Mouse (Mus musculus) hindbrain, postnatal 0 days (tissue): ENCODE results near the gene Mark3. TPM values are rescaled to one million over a fixed set of nuclear protein-coding genes. Genes with fewer than 3 reads are reported as not detected.

Source experiments
- ATAC-seq: fragments of 200-750 bp; cut with Nextera tagmentation; 2 replicates; pipeline ENCODE4 v1.8.0; 2017; ENCODE audit warnings: mild to moderate bottlenecking, moderate TSS enrichment, moderate library complexity
- DNase-seq: peaks from one replicate; pipeline ENCODE4 v3.0.0-alpha.2; 2015; ENCODE audit warnings: low spot score
- H3K27ac ChIP-seq: fragments of 300-500 bp; sonication (generic); 2 replicates; pipeline ENCODE4 v1.5.1; 2014; ENCODE audit warnings: mild to moderate bottlenecking
- H3K27me3 ChIP-seq: fragments of 300-500 bp; sonication (generic); 2 replicates; pipeline ENCODE4 v1.6.1; 2014; ENCODE audit warnings: low read length, mixed read lengths; ENCODE audit not compliant: insufficient read depth
- H3K36me3 ChIP-seq: fragments of 300-500 bp; sonication (generic); 2 replicates; pipeline ENCODE4 v1.6.1; 2014; ENCODE audit warnings: low read length, mixed read lengths; ENCODE audit not compliant: insufficient read depth
- H3K4me1 ChIP-seq: fragments of 300-500 bp; sonication (generic); 2 replicates; pipeline ENCODE4 v1.6.1; 2014; ENCODE audit warnings: antibody characterized with exemption, low read length, mixed read lengths; ENCODE audit not compliant: insufficient read depth
- H3K4me2 ChIP-seq: fragments of 300-500 bp; sonication (generic); 2 replicates; pipeline ENCODE4 v1.6.1; 2014; ENCODE audit warnings: low read depth, mild to moderate bottlenecking, low read length, moderate library complexity, mixed read lengths
- H3K4me3 ChIP-seq: fragments of 300-500 bp; sonication (generic); 2 replicates; pipeline ENCODE4 v1.5.1; 2014; ENCODE audit warnings: low read length
- H3K9ac ChIP-seq: fragments of 300-500 bp; sonication (generic); replicated peaks from 2 replicates; pipeline ENCODE4 v1.6.1; 2014; ENCODE audit warnings: mild to moderate bottlenecking, low read length, moderate library complexity, mixed read lengths
- H3K9me3 ChIP-seq: fragments of 300-500 bp; sonication (generic); 2 replicates; pipeline ENCODE4 v1.6.1; 2016; ENCODE audit warnings: low read length, mixed read lengths
- CTCF ChIP-seq: IDR thresholded peaks from 2 replicates; pipeline ENCODE4 v1.5.1; 2016; ENCODE audit warnings: antibody characterized with exemption, control low read depth, low read depth
- WGBS: fragments of 180-500 bp; shearing (Covaris S2); extraction: QIAGEN DNeasy Blood & Tissue Kit; methylation state at CpG from one replicate; pipeline ENCODE4 v1.1.7; 2014; 5-methylcytosine and 5-hydroxymethylcytosine counted together
- polyA plus RNA-seq: library from polyadenylated mRNA; unstranded; fragments of >200 nt; fragmentation: Nextera tagmentation; extraction: Ambion mirVana; gene quantifications from 2 replicates; pipeline ENCODE4 v1.2.1, GENCODE M21; 2015
- total RNA-seq: library from RNA; depleted of rRNA; stranded (reverse); fragments of >200 nt; gene quantifications from 2 replicates; pipeline ENCODE4 v1.2.3, GENCODE M21; 2014

The Mark3 gene
- total and polyA plus RNA-seq, 2 experiments from 2014 or later = 41.0 to 116 TPM

DNA sequence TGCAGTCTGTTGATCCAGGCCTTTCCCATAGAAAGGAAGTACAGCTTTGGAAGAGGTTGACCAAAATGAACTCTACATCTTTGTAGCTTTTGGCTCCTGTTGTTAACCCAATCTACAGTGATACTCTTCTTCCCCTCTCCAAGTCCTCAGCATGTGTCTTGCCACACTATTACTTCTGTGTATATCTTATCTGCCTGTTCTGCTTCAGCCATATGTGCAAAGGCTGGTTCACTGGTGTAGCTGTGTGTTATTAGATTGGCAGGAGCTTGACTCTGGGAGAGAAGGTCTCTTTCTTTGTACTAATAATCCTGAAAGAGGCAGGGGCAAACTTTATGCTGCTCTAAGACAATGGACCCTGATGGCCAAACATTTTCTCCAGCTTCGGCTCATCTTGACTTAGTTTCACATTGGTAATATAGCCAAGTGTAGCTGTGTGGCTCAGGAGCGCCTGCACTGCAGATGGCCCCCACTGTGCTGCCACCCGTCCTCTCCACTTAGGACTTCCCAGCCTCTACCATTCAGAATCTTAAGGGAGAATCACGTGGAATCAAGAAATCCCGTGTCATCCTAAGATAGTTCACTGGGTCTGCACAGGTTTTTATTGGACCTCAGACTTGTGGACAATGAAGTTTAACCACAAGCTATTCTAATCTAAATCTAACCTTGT is 40.3 kb downstream of the Mark3 start:
- no peak for DNase-seq
- 85% methylated on average over 5 of the region's 5 CpGs for WGBS

DNA sequence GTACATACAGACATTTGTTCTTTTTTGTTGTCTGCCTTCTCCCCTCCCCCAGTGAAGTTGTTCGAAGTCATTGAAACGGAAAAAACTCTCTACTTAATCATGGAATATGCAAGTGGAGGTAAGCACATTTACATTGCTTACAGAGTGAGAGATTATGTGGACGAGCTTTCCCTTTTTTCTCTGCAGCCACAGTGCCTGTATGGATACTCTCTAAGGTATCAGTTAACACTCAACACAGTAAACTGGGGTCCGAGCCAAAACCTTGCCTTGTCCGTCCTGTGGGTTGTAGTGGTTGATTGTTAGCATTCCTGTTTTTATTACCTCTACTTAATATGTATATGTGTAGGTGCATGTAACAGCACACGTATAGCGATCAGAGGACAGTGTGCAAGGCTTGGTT is 43.9 kb downstream of the Mark3 start:
- Histone ChIP-seq H3K4me3 (no peak overlapping the region), H3K9ac (no peak overlapping the region), H3K27ac (no peak overlapping the region), H3K27me3 (no peaks in the 10 kb centered on the region), H3K36me3 (peaks cover 32% of the 10 kb centered on the region), H3K9me3 (no peaks in the 10 kb centered on the region), H3K4me1 (no peaks in the 10 kb centered on the region), H3K4me2 (no peak overlapping the region)
- ATAC-seq = no peak
- TF ChIP-seq CTCF = no peak
- no peak for DNase-seq
- WGBS = 88% methylated on average over 7 of the region's 7 CpGs

More for the DNA sequence above, 40.3 kb downstream of the Mark3 start:
- Histone ChIP-seq H3K9ac (no peak overlapping the region), H3K36me3 (peaks cover 20% of the 10 kb centered on the region), H3K4me1 (no peaks in the 10 kb centered on the region), H3K27me3 (no peaks in the 10 kb centered on the region), H3K4me3 (no peak overlapping the region), H3K4me2 (no peak overlapping the region), H3K27ac (no peak overlapping the region), H3K9me3 (no peaks in the 10 kb centered on the region)
- ATAC-seq = no peak
- no peak for TF ChIP-seq CTCF

DNA sequence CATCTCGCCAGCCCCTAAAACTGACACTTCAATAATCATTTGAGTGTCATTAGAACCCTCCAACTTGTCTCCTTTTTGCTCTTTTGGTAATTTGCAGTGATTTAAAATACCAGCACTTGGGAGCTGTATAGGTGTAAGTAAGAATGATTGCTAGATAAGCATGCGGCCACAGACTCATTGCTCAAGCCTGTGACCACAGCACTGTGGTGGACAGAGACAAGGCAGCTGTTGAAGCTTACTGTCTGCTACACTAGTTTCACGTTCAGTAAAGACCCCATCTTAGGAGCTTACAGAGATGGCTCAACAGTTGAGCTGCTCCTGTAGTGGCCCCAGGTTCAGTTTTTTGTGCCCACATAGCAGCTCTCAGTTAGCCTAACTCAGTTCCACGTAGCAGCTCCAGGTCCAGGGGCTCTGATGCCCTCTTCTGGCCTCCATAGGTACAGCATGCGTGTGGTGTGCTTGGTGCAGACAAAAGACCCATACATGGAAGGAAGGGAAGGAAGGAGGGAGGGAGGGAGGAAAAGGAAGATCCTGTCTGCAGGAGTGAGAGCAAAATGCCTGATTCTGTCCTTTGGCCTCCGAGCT is 73.8 kb downstream of the Mark3 start:
- Histone ChIP-seq H3K4me3 (no peak overlapping the region), H3K27ac (no peak overlapping the region), H3K9ac (no peak overlapping the region), H3K36me3 (peaks cover 45% of the 10 kb centered on the region), H3K4me2 (no peak overlapping the region), H3K27me3 (no peaks in the 10 kb centered on the region), H3K9me3 (no peaks in the 10 kb centered on the region), H3K4me1 (no peaks in the 10 kb centered on the region)
- ATAC-seq (peak; percentile 91), DNase-seq (peak; percentile 82)
- WGBS = 54% methylated on average over 6 of the region's 6 CpGs
- TF ChIP-seq CTCF = peak; percentile 94

DNA sequence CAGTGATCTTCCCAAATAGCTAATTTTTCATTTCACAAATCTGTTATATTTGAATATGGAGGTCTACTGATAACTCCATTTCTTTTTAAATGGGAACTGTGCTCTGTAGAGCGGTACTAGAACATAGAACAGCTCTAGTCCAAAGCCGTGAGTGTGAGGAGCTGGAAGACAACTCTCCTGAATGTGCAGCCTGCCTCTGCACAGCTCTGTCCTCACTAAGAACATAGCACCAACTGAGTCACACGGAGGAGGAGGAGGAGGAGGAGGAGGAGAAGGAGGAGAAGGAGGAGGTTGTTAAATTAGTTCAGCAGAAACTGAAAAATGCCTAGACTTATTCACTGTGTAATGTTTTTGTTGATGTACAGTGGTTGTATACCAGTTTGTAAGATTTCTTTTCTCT is 78.6 kb downstream of the Mark3 start:
- DNase-seq (no peak), ATAC-seq (no peak)
- H3K27ac ChIP-seq = no peak overlapping the region
- no peaks in the 10 kb centered on the region for H3K27me3 ChIP-seq
- H3K4me2 ChIP-seq = no peak overlapping the region
- 87% methylated on average over 3 of the region's 3 CpGs for WGBS
- TF ChIP-seq CTCF = no peak
- H3K9ac ChIP-seq = no peak overlapping the region
- H3K9me3 ChIP-seq = no peaks in the 10 kb centered on the region
- no peaks in the 10 kb centered on the region for H3K4me1 ChIP-seq
- no peak overlapping the region for H3K4me3 ChIP-seq
- peaks cover 44% of the 10 kb centered on the region for H3K36me3 ChIP-seq

DNA sequence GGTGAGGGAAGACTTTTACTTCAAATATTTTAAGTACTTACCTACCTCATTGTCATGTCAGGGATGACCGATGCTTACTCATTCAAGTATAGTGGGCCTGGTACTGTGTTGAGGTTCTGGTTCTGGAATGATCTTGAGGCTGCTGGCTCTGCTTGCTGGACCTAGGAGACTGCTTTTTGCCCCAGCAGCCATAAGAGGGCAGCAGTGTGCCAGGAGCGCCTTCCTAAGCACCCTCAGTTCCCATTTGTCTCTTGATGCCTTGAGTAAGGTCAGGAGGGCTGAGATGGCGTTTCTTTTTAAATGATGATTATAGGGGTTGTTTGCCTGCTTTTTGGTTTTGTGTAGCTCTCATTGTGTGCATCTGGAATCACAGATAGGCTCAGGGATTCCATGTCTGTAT is 79.1 kb downstream of the Mark3 start:
- Histone ChIP-seq H3K27ac (no peak overlapping the region), H3K9ac (no peak overlapping the region), H3K36me3 (peaks cover 39% of the 10 kb centered on the region), H3K4me1 (no peaks in the 10 kb centered on the region), H3K4me2 (no peak overlapping the region), H3K4me3 (no peak overlapping the region), H3K27me3 (no peaks in the 10 kb centered on the region), H3K9me3 (no peaks in the 10 kb centered on the region)
- DNase-seq (peak; percentile 85), ATAC-seq (peak; percentile 54; the same call in 1 of the 2 replicates)
- TF ChIP-seq CTCF = peak; percentile 92
- WGBS = 30% methylated on average over 3 of the region's 3 CpGs

DNA sequence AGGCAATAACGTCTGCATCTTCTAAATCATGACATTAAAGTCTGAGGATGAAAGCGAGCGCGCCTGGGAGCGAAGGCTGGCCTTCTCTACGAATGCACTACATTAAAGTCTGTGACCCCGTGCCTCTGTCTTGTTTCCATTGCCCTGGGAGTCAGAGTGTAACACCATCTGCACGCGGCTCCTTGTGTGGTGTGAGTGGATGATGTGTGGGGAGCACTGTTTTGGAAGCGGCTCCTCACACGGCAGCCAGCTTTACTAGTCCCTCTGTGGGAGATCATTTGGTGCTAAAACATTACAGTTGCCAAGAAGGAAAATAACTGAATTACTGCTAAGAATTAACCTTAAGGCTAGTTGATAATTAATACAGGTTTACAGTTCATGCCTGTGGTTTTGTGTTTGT is 81.4 kb downstream of the Mark3 start:
- 82% methylated on average over 11 of the region's 11 CpGs for whole genome bisulfite sequencing
- no peak overlapping the region for H3K4me2 ChIP-seq
- no peaks in the 10 kb centered on the region for H3K4me1 ChIP-seq
- DNase-seq (no peak), ATAC-seq (no peak)
- no peak for TF ChIP-seq CTCF
- no peaks in the 10 kb centered on the region for H3K27me3 ChIP-seq
- H3K9ac ChIP-seq = no peak overlapping the region
- H3K9me3 ChIP-seq = no peaks in the 10 kb centered on the region
- H3K36me3 ChIP-seq = peaks cover 34% of the 10 kb centered on the region
- no peak overlapping the region for H3K4me3 ChIP-seq
- H3K27ac ChIP-seq = no peak overlapping the region

DNA sequence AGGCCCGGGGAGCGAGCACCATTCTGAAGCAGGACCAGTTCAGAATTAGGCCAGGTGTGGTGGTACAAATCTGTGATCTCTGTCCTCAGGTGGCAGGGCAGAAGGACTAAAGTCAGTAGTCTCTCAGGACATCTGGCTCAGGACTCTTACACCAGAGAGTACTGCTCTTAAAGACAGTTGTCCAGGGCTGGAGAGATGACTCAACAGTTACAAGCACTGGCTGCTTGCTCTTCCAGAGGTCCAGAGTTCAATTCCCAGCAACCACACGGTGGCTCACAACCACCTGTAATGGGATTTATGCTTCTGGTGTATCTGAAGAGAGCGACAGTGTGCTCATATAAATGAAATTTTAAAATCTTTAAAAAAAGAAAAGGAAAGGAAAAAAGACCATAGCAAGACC is 85.0 kb downstream of the Mark3 start:
- WGBS = 94% methylated on average over 4 of the region's 4 CpGs
- no peak overlapping the region for H3K27ac ChIP-seq
- H3K4me1 ChIP-seq = no peaks in the 10 kb centered on the region
- no peaks in the 10 kb centered on the region for H3K27me3 ChIP-seq
- no peak overlapping the region for H3K9ac ChIP-seq
- H3K9me3 ChIP-seq = no peaks in the 10 kb centered on the region
- no peak overlapping the region for H3K4me2 ChIP-seq
- no peak for ATAC-seq
- no peak overlapping the region for H3K4me3 ChIP-seq
- DNase-seq = no peak
- TF ChIP-seq CTCF = no peak
- H3K36me3 ChIP-seq = peaks cover 25% of the 10 kb centered on the region
